Mouse (Mus musculus) kidney, embryonic 14.5 days (tissue): ENCODE data around the gene Adipor2. TPM values are rescaled to one million over a fixed set of nuclear protein-coding genes. Genes with fewer than 3 reads are reported as not detected.
A peak's percentile ranks its signal among the peaks of the same experiment; 100 is the strongest.

Experiments used
- ATAC-seq: fragments of 200-750 bp; cut with Nextera tagmentation; 2 replicates; pipeline ENCODE4 v1.8.0; 2017; ENCODE audit warnings: moderate number of reproducible peaks, mild to moderate bottlenecking, moderate TSS enrichment, moderate library complexity; ENCODE audit not compliant: low FRiP score, low TSS enrichment
- H3K27ac ChIP-seq: fragments of 300-500 bp; sonication (generic); 2 replicates; pipeline ENCODE4 v1.5.1; 2014; ENCODE audit warnings: low read depth, mild to moderate bottlenecking, low read length, moderate library complexity, mixed read lengths
- H3K27me3 ChIP-seq: fragments of 300-500 bp; sonication (generic); 2 replicates; pipeline ENCODE4 v1.6.1; 2014; ENCODE audit warnings: mild to moderate bottlenecking, low read length; ENCODE audit not compliant: control insufficient read depth, insufficient read depth
- H3K36me3 ChIP-seq: fragments of 300-500 bp; sonication (generic); 2 replicates; pipeline ENCODE4 v1.6.1; 2014; ENCODE audit warnings: low read length, mixed read lengths; ENCODE audit not compliant: control insufficient read depth, insufficient read depth
- H3K4me1 ChIP-seq: fragments of 300-500 bp; sonication (generic); 2 replicates; pipeline ENCODE4 v1.6.1; 2014; ENCODE audit warnings: low read length, mixed read lengths; ENCODE audit not compliant: control insufficient read depth, insufficient read depth
- H3K4me2 ChIP-seq: fragments of 300-500 bp; sonication (generic); replicated peaks from 2 replicates; pipeline ENCODE4 v1.6.1; 2014; ENCODE audit warnings: low read depth, mild to moderate bottlenecking, low read length
- H3K4me3 ChIP-seq: fragments of 300-500 bp; sonication (generic); 2 replicates; pipeline ENCODE4 v1.5.1; 2014; ENCODE audit warnings: mild to moderate bottlenecking, low read length
- H3K9ac ChIP-seq: fragments of 300-500 bp; sonication (generic); 2 replicates; pipeline ENCODE4 v1.6.1; 2014; ENCODE audit warnings: low read depth, mild to moderate bottlenecking, low read length, moderate library complexity
- H3K9me3 ChIP-seq: fragments of 300-500 bp; sonication (generic); 2 replicates; pipeline ENCODE4 v1.6.1; 2016; ENCODE audit warnings: low read length; ENCODE audit not compliant: control insufficient read depth
- WGBS: fragments of 180-500 bp; shearing (Covaris S2); extraction: QIAGEN DNeasy Blood & Tissue Kit; methylation state at CpG from one replicate; pipeline ENCODE4 v1.1.7; 2014; 5-methylcytosine and 5-hydroxymethylcytosine counted together
- polyA plus RNA-seq: library from polyadenylated mRNA; unstranded; fragments of >200 nt; fragmentation: Nextera tagmentation; extraction: Ambion mirVana; gene quantifications from 2 replicates; pipeline ENCODE4 v1.2.1, GENCODE M21; 2014

The Adipor2 gene
- polyA plus RNA-seq, 1 experiment from 2014 or later: 33.4 TPM

GRCm38 (mm10) chr6:119430508-119430907, 13.0 kb upstream of the Adipor2 start:
- no peaks in the 10 kb centered on the region for H3K4me1 ChIP-seq
- 50% methylated on average over 2 of the region's 2 CpGs for WGBS
- ATAC-seq: no peak; the same call in 1 of the 2 replicates

DNA sequence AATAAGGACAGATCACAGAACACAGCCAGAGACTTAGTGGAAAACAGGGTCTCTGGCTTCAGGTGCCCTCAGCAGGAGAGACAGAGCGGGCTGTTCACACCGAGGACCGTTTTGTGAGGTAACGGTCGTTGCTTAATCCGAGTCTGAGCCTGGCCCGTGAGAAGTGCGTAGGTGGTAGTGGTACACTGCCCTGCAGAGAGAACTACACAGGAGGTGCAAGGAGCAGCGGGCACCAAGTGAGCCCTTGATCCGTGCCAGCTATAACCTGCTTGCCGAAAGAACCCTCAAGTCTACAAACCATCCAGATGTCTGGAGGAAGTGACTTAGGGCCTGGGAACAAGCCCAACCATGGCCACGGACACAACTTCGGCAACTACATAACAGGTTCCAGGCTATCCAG, 11.8 kb upstream of the Adipor2 start:
- H3K4me3 ChIP-seq: no peak overlapping the region
- ATAC-seq: no peak
- WGBS: 95% methylated on average over 13 of the region's 13 CpGs
- peaks cover 2% of the 10 kb centered on the region; the same call in 1 of the 2 replicates for H3K36me3 ChIP-seq
- 0 out of 2 replicates have a peak, but pooled peaks cover 3% of the 10 kb centered on the region for H3K9me3 ChIP-seq
- H3K4me2 ChIP-seq: no peak overlapping the region
- H3K9ac ChIP-seq: no peak overlapping the region
- H3K27me3 ChIP-seq: no peaks in the 10 kb centered on the region
- no peak overlapping the region for H3K27ac ChIP-seq
- H3K4me1 ChIP-seq: no peaks in the 10 kb centered on the region

More at GRCm38 (mm10) chr6:119430508-119430907, 13.0 kb upstream of the Adipor2 start:
- Histone ChIP-seq H3K4me2 (no peak overlapping the region), H3K4me3 (no peak overlapping the region), H3K27me3 (no peaks in the 10 kb centered on the region), H3K27ac (no peak overlapping the region), H3K9ac (no peak overlapping the region), H3K9me3 (0 out of 2 replicates have a peak, but pooled peaks cover 3% of the 10 kb centered on the region), H3K36me3 (peaks cover 2% of the 10 kb centered on the region; the same call in 1 of the 2 replicates)

DNA sequence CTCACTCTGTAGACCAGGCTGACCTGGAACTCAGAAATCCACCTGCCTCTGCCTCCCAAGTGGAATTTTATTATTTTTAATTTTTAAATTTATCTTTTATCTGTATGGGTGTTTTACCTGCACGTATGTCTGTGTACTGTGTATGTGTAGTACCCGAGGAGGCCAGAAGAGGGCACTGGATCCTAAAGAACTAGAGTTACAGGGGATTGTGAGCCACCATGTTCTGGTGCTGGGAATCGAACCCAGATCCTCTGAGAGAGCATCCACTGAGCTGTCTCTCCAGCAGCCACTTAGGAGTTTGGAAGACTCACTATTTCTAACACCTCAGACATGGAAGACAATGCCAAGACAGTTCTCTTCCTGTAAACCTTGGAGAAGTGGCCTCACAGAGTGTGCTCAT, 11.1 kb upstream of the Adipor2 start:
- Histone ChIP-seq H3K9ac (no peak overlapping the region), H3K27me3 (no peaks in the 10 kb centered on the region), H3K4me2 (no peak overlapping the region), H3K27ac (no peak overlapping the region), H3K4me1 (no peaks in the 10 kb centered on the region), H3K36me3 (peaks cover 2% of the 10 kb centered on the region; the same call in 1 of the 2 replicates), H3K9me3 (0 out of 2 replicates have a peak, but pooled peaks cover 3% of the 10 kb centered on the region), H3K4me3 (no peak overlapping the region)
- WGBS: 85% methylated on average over 3 of the region's 3 CpGs
- no peak for ATAC-seq

- WGBS: 84% methylated on average over 4 of the region's 4 CpGs
- Histone ChIP-seq H3K27me3 (no peaks in the 10 kb centered on the region), H3K36me3 (no peaks in the 10 kb centered on the region), H3K27ac (no peak overlapping the region), H3K9ac (no peak overlapping the region), H3K4me3 (no peak overlapping the region), H3K9me3 (no peaks in the 10 kb centered on the region), H3K4me1 (peaks cover 5% of the 10 kb centered on the region; the same call in 1 of the 2 replicates), H3K4me2 (no peak overlapping the region)
- ATAC-seq: no peak
Observed at GRCm38 (mm10) chr6:119421001-119421400, 3.5 kb upstream of the Adipor2 start.

DNA sequence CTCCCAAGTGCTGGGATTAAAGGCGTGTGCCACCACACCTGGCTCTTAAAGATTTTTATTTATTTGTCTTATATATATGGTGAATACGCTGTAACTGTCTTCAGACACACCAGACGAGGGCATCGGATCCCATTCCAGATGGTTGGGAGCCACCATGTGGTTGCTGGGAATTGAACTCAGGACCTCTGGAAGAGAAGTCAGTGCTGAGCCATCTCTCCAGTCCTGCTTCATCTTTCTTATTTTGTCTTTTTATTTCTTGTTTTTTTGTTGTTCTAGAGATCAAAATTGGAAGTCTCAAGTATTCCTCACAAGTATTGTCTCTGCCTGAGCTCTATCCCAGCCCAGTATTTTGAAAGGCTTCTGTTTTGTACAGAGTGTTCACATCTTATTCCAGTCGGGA, 2.9 kb upstream of the Adipor2 start:
- no peak for ATAC-seq
- H3K9ac ChIP-seq: no peak overlapping the region
- no peak overlapping the region for H3K4me2 ChIP-seq
- H3K4me1 ChIP-seq: peaks cover 5% of the 10 kb centered on the region; the same call in 1 of the 2 replicates
- 95% methylated on average over 5 of the region's 5 CpGs for WGBS
- no peaks in the 10 kb centered on the region for H3K27me3 ChIP-seq
- no peaks in the 10 kb centered on the region for H3K9me3 ChIP-seq
- no peak overlapping the region for H3K27ac ChIP-seq
- H3K4me3 ChIP-seq: no peak overlapping the region
- no peaks in the 10 kb centered on the region for H3K36me3 ChIP-seq

DNA sequence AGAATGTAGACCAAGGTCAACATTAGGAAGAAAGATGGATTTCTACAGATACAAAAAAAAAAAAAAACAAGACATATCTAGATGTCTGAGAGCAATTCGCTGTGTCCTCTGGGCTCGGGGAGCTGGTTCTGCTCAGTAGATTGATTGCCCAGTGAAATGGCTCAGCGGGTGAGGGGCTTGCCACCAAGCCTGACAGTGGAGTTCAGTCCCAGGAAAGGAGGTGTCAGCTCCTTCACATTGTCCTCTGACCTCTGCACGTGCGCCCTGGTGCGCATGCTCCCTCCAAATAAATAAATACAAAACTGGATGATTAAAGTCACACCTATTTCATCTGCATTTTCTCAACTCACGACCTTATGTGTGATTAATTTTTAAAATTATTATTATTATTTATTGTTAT, 1.9 kb upstream of the Adipor2 start:
- no peak overlapping the region for H3K27ac ChIP-seq
- no peak for ATAC-seq
- no peak overlapping the region for H3K4me2 ChIP-seq
- H3K9me3 ChIP-seq: no peaks in the 10 kb centered on the region
- no peak overlapping the region for H3K9ac ChIP-seq
- H3K4me1 ChIP-seq: peaks cover 5% of the 10 kb centered on the region; the same call in 1 of the 2 replicates
- H3K4me3 ChIP-seq: no peak overlapping the region
- no peaks in the 10 kb centered on the region for H3K27me3 ChIP-seq
- WGBS: 44% methylated on average over 7 of the region's 7 CpGs
- H3K36me3 ChIP-seq: no peaks in the 10 kb centered on the region

GRCm38 (mm10) chr6:119418392-119419251, 1.1 kb upstream of the Adipor2 start:
- Histone ChIP-seq H3K27me3 (no peaks in the 10 kb centered on the region), H3K27ac (no peak overlapping the region), H3K4me3 (no peak overlapping the region)

DNA sequence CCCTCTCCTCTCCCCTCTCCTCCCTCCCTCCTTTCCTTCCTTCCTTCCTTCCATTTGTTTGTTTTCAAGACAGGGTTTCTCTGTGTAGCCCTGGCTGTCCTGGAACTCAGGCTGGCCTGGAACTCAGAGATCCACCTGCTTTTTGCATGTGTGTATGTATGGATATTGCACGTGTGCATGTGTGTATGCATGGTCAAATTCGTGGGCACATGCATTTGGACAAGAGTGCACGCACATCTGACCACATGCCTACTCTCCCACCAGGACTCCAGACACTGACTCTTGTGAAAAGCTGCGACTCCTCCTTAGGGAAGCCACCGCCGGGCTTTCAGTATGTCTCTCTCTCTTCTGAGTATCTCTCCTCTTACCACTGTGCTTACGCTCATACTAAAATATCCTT, 317 bp upstream of the Adipor2 start:
- 77% methylated on average over 7 of the region's 7 CpGs for WGBS
- no peak overlapping the region for H3K27ac ChIP-seq
- H3K4me2 ChIP-seq: no peak overlapping the region

More at GRCm38 (mm10) chr6:119418392-119419251, 1.1 kb upstream of the Adipor2 start:
- peak; percentile 47; the same call in 1 of the 2 replicates for ATAC-seq
- Histone ChIP-seq H3K4me2 (no peak overlapping the region), H3K9ac (no peak overlapping the region), H3K4me1 (peaks cover 7% of the 10 kb centered on the region; the same call in 1 of the 2 replicates), H3K36me3 (no peaks in the 10 kb centered on the region), H3K9me3 (no peaks in the 10 kb centered on the region)
- 30% methylated on average over 7 of the region's 7 CpGs for WGBS

DNA sequence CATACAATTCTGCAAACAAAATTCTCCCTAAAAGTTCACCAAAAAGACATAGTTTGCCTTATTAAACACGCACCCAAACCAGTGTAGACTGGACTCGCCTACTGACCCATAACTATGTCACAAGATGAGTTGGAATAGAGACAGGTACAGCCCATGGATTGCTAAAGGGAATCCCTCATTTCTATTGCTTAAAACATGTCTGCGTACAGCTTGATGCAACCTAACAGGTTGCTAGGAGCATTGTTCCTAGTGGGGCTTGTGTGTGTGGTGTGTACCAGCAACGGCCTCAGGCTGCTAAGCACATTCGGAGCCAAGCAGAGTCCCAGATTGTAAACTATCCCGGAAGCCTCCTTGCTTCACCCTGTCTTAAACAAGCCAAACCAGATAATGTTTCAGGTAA, 861 bp downstream of the Adipor2 start:
- Histone ChIP-seq H3K4me2 (no peak overlapping the region), H3K4me1 (peaks cover 7% of the 10 kb centered on the region; the same call in 1 of the 2 replicates), H3K9me3 (no peaks in the 10 kb centered on the region), H3K36me3 (no peaks in the 10 kb centered on the region), H3K9ac (no peak overlapping the region), H3K27ac (no peak overlapping the region), H3K4me3 (no peak overlapping the region), H3K27me3 (no peaks in the 10 kb centered on the region)
- ATAC-seq: no peak
- WGBS: 72% methylated on average over 6 of the region's 6 CpGs

More for the DNA sequence above, 317 bp upstream of the Adipor2 start:
- Histone ChIP-seq H3K27me3 (no peaks in the 10 kb centered on the region), H3K4me3 (no peak overlapping the region), H3K9me3 (no peaks in the 10 kb centered on the region), H3K4me1 (peaks cover 7% of the 10 kb centered on the region; the same call in 1 of the 2 replicates), H3K9ac (no peak overlapping the region), H3K36me3 (no peaks in the 10 kb centered on the region)
- no peak for ATAC-seq
